Mouse (Mus musculus) embryonic facial prominence, embryonic 13.5 days (tissue): ENCODE data around the gene Ranbp1. TPM values are rescaled to one million over a fixed set of nuclear protein-coding genes. Genes with fewer than 3 reads are reported as not detected.
A peak's percentile ranks its signal among the peaks of the same experiment; 100 is the strongest.
"Not testable (repeated sequence)": the region's sequence is repeated elsewhere in the genome, so short reads cannot be mapped to it uniquely, and the experiment has no call there.

Experiments used
- ATAC-seq: fragments of 200-750 bp; cut with Nextera tagmentation; 2 replicates; pipeline ENCODE4 v1.8.0; 2017; ENCODE audit warnings: low read depth; ENCODE audit not compliant: insufficient number of reproducible peaks, insufficient read depth, low FRiP score, low TSS enrichment
- H3K27ac ChIP-seq: fragments of 300-500 bp; sonication (generic); 2 replicates; pipeline ENCODE4 v1.5.1; 2015; ENCODE audit warnings: moderate library complexity, mild to moderate bottlenecking, inconsistent platforms
- H3K27me3 ChIP-seq: fragments of 300-500 bp; sonication (generic); 2 replicates; pipeline ENCODE4 v1.6.1; 2015; ENCODE audit warnings: mild to moderate bottlenecking, inconsistent platforms
- H3K36me3 ChIP-seq: fragments of 300-500 bp; sonication (generic); 2 replicates; pipeline ENCODE4 v1.6.1; 2015; ENCODE audit warnings: mild to moderate bottlenecking, inconsistent platforms
- H3K4me1 ChIP-seq: fragments of 300-500 bp; sonication (generic); 2 replicates; pipeline ENCODE4 v1.6.1; 2015; ENCODE audit warnings: inconsistent platforms
- H3K4me2 ChIP-seq: fragments of 300-500 bp; sonication (generic); 2 replicates; pipeline ENCODE4 v1.6.1; 2015; ENCODE audit warnings: moderate library complexity, mild to moderate bottlenecking, inconsistent platforms
- H3K4me3 ChIP-seq: fragments of 300-500 bp; sonication (generic); 2 replicates; pipeline ENCODE4 v1.5.1; 2015; ENCODE audit warnings: mild to moderate bottlenecking, inconsistent platforms
- H3K9ac ChIP-seq: fragments of 300-500 bp; sonication (generic); 2 replicates; pipeline ENCODE4 v1.6.1; 2015; ENCODE audit warnings: mild to moderate bottlenecking, inconsistent platforms
- H3K9me3 ChIP-seq: fragments of 300-500 bp; sonication (generic); 2 replicates; pipeline ENCODE4 v1.6.1; 2016; ENCODE audit warnings: inconsistent platforms
- WGBS: fragments of 180-500 bp; shearing (Covaris S2); methylation state at CpG from one replicate; pipeline ENCODE4 v1.1.7; 2015; ENCODE audit warnings: mixed read lengths; 5-methylcytosine and 5-hydroxymethylcytosine counted together
- polyA plus RNA-seq: library from polyadenylated mRNA; unstranded; fragments of >200 nt; fragmentation: Nextera tagmentation; extraction: Ambion mirVana; gene quantifications from 2 replicates; pipeline ENCODE4 v1.2.1, GENCODE M21; 2015

Ranbp1 gene
- 608 and 686 TPM in 2 replicates for polyA plus RNA-seq

DNA sequence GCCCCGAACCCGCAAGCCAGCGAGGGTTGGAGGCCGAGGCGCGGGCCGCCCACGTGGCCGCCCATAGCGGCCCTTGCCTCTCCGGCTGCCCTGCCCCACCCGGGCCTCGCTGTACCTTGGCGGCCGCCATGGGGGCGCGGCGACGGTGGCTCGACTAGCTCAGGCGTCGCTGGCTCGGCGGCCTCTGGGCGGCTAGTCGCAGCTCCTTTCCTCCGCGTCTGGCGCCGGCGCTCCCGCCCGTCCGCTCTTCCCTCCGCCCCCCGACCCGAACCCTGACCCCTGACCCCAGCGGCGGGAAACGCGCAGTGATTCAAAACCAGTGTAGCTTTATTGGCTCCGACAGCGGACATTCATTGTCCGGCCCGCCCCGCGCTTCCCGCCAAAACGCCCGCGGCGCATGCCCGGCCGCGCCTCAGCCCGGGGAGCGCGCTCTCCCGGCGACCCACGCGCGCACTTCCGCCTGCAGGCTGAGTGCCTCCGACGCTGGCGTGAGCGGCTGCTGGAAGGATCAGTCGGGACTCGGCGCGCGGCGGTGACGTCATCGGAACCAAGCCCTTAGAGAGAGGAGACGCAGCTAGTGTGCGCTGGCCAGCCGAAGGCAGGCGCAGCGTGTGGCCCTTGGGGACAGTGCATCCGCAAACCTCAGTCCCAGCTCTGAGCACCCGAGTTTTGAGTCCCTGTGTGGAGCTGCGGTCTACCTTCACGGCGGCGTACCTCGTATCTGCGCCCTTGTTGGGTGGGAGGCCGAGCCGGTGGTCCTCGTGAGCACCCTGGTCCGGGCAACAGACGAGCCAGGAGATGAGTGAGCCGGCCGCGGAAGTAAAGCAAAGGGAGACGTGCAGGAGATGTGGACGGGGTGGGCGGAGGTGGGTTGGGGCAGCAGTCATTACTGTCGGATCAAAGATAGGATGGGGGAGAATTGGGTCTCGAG, at the start of gene Ranbp1, which contains the start of gene Trmt2a:
Ranbp1 (minus strand) TSS at position 300 of the 931 bp plus-strand sequence.
Trmt2a (plus strand) TSS at position 247 of the 931 bp plus-strand sequence.
- Histone ChIP-seq H3K27me3 (no peaks in the 10 kb centered on the region), H3K27ac (peak within 1 kb of the TSS; percentile 94), H3K4me2 (peak within 1 kb of the TSS; percentile 96), H3K4me1 (peaks cover 39% of the 10 kb centered on the region), H3K9me3 (no peaks in the 10 kb centered on the region), H3K9ac (peak within 1 kb of the TSS; percentile 95), H3K36me3 (peaks cover 65% of the 10 kb centered on the region), H3K4me3 (peak within 1 kb of the TSS; percentile 95)
- peak; percentile 94 for ATAC-seq
- under 1% methylated on average over 102 of the region's 102 CpGs for WGBS

DNA sequence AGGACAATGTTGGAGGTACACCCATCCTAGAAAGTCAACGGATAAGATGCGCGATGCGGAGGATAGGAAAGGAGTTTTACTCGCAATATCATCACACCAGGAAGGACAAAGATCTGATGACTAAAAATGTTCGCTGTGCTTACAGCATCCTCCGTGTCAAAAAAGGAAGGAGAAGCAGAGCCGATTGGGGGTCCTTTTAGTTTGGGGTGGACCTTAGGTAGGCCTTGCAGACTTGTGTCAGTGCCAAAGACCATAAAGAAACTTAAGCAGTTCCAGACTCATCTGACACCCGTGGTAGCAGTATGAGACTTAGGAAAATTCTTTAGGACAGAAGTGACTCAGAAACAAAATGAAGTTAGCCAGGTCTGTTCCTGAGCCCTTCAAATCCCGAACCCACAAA, 41.1 kb upstream of the Ranbp1 start:
- H3K4me1 ChIP-seq: peaks cover 29% of the 10 kb centered on the region
- peak overlapping the region; percentile 91 for H3K27ac ChIP-seq
- peaks cover 21% of the 10 kb centered on the region for H3K36me3 ChIP-seq
- H3K27me3 ChIP-seq, ATAC-seq, H3K9me3 ChIP-seq: not testable (repeated sequence)
- H3K9ac ChIP-seq: peak overlapping the region; percentile 95
- 4% methylated on average over 10 of the region's 10 CpGs for whole genome bisulfite sequencing
- H3K4me2 ChIP-seq: peak overlapping the region; percentile 53
- H3K4me3 ChIP-seq: peak overlapping the region; percentile 93

DNA sequence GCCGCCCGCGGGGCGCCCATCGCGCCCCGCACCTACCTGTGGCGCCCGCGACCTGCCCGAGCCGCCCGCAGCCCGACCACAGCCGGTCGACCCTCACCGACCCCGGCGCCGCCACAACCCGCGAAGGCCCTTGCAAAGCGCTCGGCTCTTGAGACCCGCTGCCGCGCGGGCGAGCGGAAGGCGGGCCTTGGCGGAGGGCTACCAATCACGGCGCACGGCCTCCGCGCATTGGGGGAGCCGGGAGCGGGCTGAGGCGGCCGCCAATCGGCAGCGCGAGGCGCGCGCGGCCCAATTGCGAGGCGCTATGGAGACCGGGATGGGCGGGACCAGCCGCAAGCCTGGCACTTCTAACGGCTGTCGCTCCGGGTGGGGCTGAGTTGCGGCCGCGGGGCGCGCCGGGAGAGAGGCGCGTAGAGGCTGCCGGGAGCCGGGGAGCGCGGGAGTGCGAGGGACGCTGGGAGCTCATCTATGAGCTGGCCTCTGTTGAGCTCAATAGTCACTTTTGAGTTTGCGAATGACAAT, 40.6 kb upstream of the Ranbp1 start, which contains the start of gene Dgcr8:
Dgcr8 (minus strand) TSS at position 180 of the 522 bp plus-strand sequence.
- Histone ChIP-seq H3K9me3 (no peaks in the 10 kb centered on the region), H3K36me3 (peaks cover 25% of the 10 kb centered on the region), H3K9ac (peak within 1 kb of the TSS; percentile 95), H3K4me3 (peak within 1 kb of the TSS; percentile 93), H3K4me2 (peak within 1 kb of the TSS; percentile 95), H3K27ac (peak within 1 kb of the TSS; percentile 91), H3K27me3 (no peaks in the 10 kb centered on the region), H3K4me1 (peaks cover 29% of the 10 kb centered on the region)
- under 1% methylated on average over 63 of the region's 71 CpGs for whole genome bisulfite sequencing
- peak; percentile 100 for ATAC-seq

DNA sequence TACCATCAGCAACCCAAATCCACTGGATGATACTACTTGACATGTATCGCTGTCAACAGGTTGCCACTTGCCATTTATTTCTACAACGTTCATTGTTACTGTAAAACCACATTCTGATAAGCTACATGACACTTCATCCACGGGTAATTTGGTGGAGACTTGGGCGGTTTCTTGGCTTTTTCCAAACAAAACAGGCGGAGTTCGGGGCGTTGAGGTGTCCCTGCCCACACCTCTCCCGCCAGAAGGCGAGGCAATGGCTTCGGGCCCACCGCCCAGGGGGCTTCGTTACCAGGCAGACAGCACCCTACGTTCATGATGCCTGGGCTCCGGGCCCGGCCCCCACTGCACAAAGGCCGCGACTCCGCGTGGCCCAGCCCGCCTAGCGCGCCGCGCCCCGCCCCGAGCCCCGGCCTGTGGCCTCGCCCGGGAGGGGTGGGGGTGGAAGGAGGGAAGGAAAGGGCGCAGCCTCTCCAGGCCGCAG, 40.1 kb upstream of the Ranbp1 start:
- Histone ChIP-seq H3K36me3 (peaks cover 30% of the 10 kb centered on the region), H3K4me3 (peak overlapping the region; percentile 93), H3K27me3 (no peaks in the 10 kb centered on the region), H3K4me2 (peak overlapping the region; percentile 95), H3K4me1 (peaks cover 29% of the 10 kb centered on the region), H3K27ac (peak overlapping the region; percentile 91), H3K9ac (peak overlapping the region; percentile 95), H3K9me3 (no peaks in the 10 kb centered on the region)
- WGBS: under 1% methylated on average over 17 of the region's 31 CpGs
- peak; percentile 77 for ATAC-seq

DNA sequence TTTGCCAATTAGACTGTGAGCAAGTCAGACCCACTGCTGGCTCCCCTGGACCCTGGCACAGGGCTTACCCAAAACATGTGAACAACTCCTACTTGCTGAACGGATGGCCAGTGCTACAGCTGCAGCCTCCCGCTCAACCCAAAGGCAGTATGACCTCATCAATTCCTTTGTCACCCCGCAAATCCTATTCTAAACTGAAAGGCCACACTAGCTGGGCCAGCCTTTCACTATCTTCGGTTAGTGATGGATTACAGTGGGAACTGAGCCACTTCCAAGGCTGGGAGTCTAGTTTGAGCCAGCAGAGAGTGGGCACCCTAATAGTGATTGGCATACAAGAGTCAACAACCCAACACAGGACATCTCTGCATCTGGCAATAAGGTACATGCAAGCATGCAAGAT, 39.6 kb upstream of the Ranbp1 start:
- Histone ChIP-seq H3K27me3 (no peaks in the 10 kb centered on the region), H3K9ac (peak overlapping the region; percentile 95), H3K4me2 (peak overlapping the region; percentile 95), H3K27ac (peak overlapping the region; percentile 91; the same call in 1 of the 2 replicates), H3K36me3 (peaks cover 34% of the 10 kb centered on the region), H3K4me1 (peaks cover 29% of the 10 kb centered on the region), H3K9me3 (no peaks in the 10 kb centered on the region), H3K4me3 (peak overlapping the region; percentile 93)
- ATAC-seq: no peak
- 1% methylated on average over 4 of the region's 4 CpGs for WGBS

DNA sequence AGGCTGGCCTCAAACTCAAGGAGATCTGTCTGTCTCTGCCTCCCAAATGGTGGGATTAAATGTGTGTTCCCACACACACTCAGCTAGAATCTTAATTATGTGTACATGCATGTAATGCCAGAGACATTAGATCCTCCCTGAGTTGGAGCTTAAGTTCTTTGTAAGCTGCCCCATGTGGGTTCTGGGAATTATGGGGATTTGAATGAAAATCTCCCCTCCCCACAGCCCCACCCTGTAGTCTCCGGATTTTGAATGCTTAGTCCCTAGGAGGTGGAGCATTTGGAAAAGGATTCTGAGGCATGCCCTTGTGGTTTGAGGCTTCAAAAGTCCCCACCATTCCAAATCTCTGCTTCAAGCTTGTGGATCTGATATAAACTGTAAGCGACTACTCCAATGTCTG, 26.6 kb upstream of the Ranbp1 start:
- Histone ChIP-seq H3K4me1 (no peaks in the 10 kb centered on the region), H3K4me2 (no peak overlapping the region), H3K27ac (no peak overlapping the region), H3K27me3 (no peaks in the 10 kb centered on the region), H3K36me3 (peaks cover 91% of the 10 kb centered on the region), H3K9ac (no peak overlapping the region), H3K9me3 (no peaks in the 10 kb centered on the region), H3K4me3 (no peak overlapping the region)
- ATAC-seq: no peak
- 70% methylated on average over 2 of the region's 2 CpGs for WGBS

DNA sequence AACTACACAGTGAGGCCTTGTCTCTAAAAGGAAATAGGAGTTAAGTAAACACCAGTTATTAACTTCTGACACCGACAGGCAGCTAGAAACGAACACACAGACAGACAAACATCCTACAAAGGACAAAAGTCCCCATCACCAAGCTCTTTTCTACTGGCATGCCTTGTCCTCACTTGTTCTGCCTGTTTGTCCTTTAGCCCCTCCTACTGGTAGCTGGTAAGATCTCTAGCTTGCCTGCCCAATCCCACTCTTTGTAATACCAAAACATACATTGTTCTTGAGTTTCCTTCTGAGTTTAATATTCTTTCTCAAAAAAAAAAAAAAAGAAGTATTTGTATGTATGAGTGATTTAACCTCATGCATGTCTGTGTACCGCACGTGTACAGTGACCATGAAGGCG, 19.6 kb upstream of the Ranbp1 start:
- 89% methylated on average over 5 of the region's 5 CpGs for WGBS
- Histone ChIP-seq H3K9me3 (no peaks in the 10 kb centered on the region), H3K9ac (no peak overlapping the region), H3K27me3 (no peaks in the 10 kb centered on the region), H3K4me2 (no peak overlapping the region), H3K4me3 (no peak overlapping the region), H3K4me1 (no peaks in the 10 kb centered on the region), H3K27ac (no peak overlapping the region), H3K36me3 (peaks cover 90% of the 10 kb centered on the region)
- no peak for ATAC-seq

DNA sequence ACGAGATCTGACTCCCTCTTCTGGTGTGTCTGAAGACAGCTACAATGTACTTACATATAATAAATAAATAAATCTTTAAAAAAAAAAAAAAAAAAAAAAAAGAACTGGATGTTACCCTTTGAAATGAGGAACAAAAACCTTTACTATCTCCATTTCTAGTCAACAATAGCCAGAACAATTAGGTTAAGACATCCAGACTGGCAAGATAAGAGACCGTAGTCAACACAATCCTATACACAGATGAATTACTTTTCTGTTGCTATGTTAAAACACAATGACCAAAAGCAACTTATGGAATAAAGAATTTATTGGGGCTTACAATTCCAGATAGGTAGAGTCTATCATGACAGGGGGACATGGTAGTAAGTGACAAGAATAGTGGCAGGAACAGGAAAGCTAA, 16.5 kb upstream of the Ranbp1 start:
- Histone ChIP-seq H3K9me3 (no peaks in the 10 kb centered on the region), H3K4me2 (no peak overlapping the region), H3K27ac (no peak overlapping the region), H3K4me3 (no peak overlapping the region), H3K36me3 (peaks cover 90% of the 10 kb centered on the region), H3K9ac (no peak overlapping the region), H3K27me3 (no peaks in the 10 kb centered on the region), H3K4me1 (no peaks in the 10 kb centered on the region)
- WGBS: 89% methylated on average over 2 of the region's 2 CpGs
- ATAC-seq: no peak

DNA sequence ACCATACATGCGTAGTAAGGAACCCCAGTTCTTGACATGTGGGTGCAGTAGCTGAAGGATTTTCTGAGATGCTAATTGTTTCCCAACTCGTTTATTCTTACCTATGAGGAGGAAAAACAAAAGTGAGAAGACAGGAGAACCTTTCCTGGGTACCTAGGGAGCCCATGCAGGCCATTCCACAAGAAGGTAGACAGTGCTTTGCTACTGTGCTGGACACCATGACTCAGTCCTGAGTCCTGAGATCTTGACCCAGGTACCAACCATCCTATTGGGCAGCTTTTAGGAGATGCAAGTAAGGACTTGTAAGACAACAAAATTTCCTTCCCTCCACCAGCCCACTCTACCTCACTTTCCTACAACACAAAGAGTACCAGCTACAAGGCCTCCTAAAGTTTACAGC, 9.7 kb upstream of the Ranbp1 start, which contains the start of gene Gm49776:
Gm49776 (minus strand) TSS at position 101 of the 400 bp plus-strand sequence.
- H3K36me3 ChIP-seq: peaks cover 94% of the 10 kb centered on the region
- WGBS: 97% methylated on average over 2 of the region's 2 CpGs

DNA sequence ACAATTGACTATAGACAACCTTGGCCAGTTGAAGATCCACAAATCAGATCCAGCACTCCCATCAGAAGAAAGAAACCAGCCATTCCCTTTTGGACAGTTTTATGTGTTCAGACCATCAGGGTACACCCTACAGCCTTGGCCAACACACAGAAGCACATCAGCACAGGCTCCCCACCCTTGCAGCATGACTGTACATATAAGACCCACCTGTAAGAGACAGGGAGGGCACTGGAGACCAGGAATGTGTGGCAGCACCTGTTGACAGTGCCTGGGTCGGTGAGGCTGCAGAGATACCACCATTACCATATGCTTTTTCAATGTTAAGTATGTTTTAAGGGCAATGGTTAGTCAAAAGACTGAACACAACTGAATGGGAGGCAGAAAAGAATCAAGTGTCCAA, 5.3 kb upstream of the Ranbp1 start:
- Histone ChIP-seq H3K9me3 (no peaks in the 10 kb centered on the region), H3K36me3 (peaks cover 78% of the 10 kb centered on the region), H3K9ac (no peak overlapping the region), H3K4me3 (no peak overlapping the region), H3K4me2 (no peak overlapping the region), H3K27me3 (no peaks in the 10 kb centered on the region), H3K27ac (no peak overlapping the region), H3K4me1 (peaks cover 24% of the 10 kb centered on the region)
- no peak for ATAC-seq
- 89% methylated on average over 1 of the region's 1 CpGs for WGBS

More for the DNA sequence above, 9.7 kb upstream of the Ranbp1 start, which contains the start of gene Gm49776:
- H3K4me2 ChIP-seq: no peak within 1 kb of the TSS
- H3K9me3 ChIP-seq: no peaks in the 10 kb centered on the region
- ATAC-seq: no peak
- H3K9ac ChIP-seq: no peak within 1 kb of the TSS
- H3K27ac ChIP-seq: no peak within 1 kb of the TSS
- H3K4me3 ChIP-seq: no peak within 1 kb of the TSS
- H3K4me1 ChIP-seq: no peaks in the 10 kb centered on the region
- no peaks in the 10 kb centered on the region for H3K27me3 ChIP-seq

DNA sequence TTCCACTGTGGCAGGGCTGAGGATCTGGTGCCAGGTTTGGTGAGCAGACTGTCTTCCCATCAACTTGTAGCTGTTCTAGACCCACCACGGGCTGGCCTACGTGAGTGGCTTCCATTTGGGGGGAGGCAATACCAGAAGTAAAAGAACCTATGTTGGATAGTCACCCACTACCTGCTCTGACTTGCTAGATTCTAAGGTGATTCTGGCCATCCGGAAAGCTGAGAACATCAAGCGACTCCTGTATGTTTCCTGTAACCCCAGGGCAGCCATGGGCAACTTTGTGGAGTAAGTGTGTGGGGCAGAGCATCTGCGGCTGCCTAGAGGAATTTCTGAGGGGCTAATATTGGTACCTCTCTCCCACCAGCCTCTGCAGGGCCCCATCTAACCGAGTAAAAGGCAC, 4.2 kb upstream of the Ranbp1 start:
- peaks cover 24% of the 10 kb centered on the region for H3K4me1 ChIP-seq
- no peak overlapping the region for H3K4me2 ChIP-seq
- no peak overlapping the region for H3K9ac ChIP-seq
- H3K4me3 ChIP-seq: no peak overlapping the region
- H3K27me3 ChIP-seq: no peaks in the 10 kb centered on the region
- H3K27ac ChIP-seq: no peak overlapping the region
- peaks cover 69% of the 10 kb centered on the region for H3K36me3 ChIP-seq
- WGBS: 84% methylated on average over 6 of the region's 6 CpGs
- ATAC-seq: no peak
- no peaks in the 10 kb centered on the region for H3K9me3 ChIP-seq
